Mouse (Mus musculus) layer of hippocampus, adult 9-11 months (tissue): ENCODE results near the gene Ifrd2.

Experiments
- DNase-seq: peaks from one replicate; pipeline ENCODE4 v3.0.0; 2022

Ifrd2 gene

GRCm38 (mm10) chr9:107576357-107577107 lies 10.9 kb upstream of the Ifrd2 start, which contains the start of gene Hyal1:
Gene Hyal1 (plus strand): TSS chr9:107576927.
- no peak for DNase-seq

GRCm38 (mm10) chr9:107577871-107578270 lies 9.6 kb upstream of the Ifrd2 start:
- no peak for DNase-seq

GRCm38 (mm10) chr9:107578587-107578986 lies 8.9 kb upstream of the Ifrd2 start, which contains the start of gene Naa80:
Gene Naa80 (plus strand): TSS chr9:107578887.
- no peak for DNase-seq

DNA sequence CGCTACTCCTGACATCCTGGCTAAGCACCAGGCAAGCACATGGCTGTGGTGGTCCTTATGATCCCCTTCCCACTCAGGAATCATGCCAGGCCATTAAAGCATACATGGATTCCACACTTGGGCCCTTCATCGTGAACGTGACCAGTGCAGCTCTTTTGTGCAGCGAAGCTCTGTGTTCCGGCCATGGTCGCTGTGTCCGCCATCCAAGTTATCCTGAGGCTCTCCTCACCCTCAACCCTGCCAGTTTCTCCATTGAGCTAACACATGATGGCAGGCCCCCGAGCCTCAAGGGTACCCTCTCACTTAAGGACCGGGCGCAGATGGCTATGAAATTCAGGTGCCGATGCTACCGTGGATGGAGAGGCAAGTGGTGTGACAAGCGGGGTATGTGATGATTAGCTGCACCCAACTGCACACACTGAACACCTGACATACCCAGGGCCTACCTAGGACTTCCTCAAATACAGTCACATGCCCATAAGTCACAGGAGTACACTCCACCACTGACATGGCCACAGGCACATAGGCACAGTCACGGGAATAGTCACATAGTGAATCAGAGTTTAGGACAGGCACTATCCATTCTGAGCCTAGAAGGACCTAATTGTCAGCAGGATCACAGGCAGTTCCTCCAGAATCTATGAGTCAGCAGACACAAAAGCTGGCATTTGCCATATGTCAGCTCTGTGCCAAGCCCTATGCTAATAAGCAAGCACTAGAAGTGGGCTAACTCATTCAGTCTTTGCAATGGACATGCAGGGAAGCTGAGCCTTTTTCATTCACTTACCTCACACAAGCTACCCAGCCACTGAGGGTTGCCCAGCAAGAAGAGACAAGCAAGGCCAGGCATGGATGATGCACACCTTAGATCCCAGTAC lies 8.2 kb upstream of the Ifrd2 start:
- peak; percentile 71 for DNase-seq

GRCm38 (mm10) chr9:107580501-107581317 lies 6.7 kb upstream of the Ifrd2 start, which contains the start of gene Hyal3:
Gene Hyal3 (plus strand): TSS chr9:107580818.
- DNase-seq = peak; percentile 93

- DNase-seq = no peak
These were observed 5.9 kb upstream of the Ifrd2 start for GRCm38 (mm10) chr9:107581584-107581983.

DNA sequence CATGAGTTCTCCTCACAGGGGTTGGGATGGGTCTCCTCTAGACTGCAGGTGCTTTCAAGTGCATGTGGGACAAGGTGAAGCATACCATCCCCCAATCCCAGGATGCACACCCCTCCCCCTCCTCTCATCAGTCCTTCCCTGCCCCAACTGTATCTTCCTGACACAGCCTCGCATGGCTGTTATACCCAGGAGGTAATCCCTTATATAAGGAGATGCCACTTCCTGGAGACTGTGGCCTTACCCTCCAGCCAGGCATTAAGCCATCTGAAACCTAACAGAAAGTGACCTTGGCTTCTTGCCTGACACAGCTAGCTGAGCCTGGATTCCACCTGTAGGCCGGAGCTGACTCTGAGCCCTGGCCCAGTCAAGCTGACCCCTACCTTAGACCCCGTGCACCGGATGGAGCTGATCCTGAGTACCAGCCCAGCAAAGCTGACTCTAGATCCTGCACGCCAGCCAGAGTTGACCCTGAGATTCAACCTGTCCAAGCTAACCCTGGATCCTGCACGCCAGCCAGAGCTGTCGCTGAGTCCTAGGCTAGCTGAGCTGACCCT lies 4.9 kb upstream of the Ifrd2 start:
- DNase-seq = no peak

- DNase-seq = no peak
These were observed 4.3 kb upstream of the Ifrd2 start for GRCm38 (mm10) chr9:107583174-107583573.

GRCm38 (mm10) chr9:107586504-107586903 lies 938 bp upstream of the Ifrd2 start:
- no peak for DNase-seq

GRCm38 (mm10) chr9:107587833-107588639 lies 594 bp downstream of the Ifrd2 start:
- DNase-seq = no peak

GRCm38 (mm10) chr9:107590058-107590772 lies 2.8 kb downstream of the Ifrd2 start:
- DNase-seq = no peak

DNA sequence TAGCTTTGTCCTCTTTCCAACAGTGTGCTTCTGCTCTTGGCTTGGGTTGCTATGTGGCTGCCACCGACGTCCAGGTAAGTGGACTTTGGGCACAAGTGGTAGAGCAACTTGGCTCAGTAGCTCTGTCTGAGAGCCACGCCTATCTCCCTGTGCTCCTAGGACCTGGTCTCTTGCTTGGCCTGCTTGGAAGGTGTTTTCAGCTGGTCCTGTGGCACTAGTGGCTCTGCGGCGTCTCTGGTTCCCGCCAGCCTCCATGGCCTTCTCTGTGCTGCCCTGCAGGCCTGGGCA lies 3.3 kb downstream of the Ifrd2 start:
- DNase-seq = no peak

DNA sequence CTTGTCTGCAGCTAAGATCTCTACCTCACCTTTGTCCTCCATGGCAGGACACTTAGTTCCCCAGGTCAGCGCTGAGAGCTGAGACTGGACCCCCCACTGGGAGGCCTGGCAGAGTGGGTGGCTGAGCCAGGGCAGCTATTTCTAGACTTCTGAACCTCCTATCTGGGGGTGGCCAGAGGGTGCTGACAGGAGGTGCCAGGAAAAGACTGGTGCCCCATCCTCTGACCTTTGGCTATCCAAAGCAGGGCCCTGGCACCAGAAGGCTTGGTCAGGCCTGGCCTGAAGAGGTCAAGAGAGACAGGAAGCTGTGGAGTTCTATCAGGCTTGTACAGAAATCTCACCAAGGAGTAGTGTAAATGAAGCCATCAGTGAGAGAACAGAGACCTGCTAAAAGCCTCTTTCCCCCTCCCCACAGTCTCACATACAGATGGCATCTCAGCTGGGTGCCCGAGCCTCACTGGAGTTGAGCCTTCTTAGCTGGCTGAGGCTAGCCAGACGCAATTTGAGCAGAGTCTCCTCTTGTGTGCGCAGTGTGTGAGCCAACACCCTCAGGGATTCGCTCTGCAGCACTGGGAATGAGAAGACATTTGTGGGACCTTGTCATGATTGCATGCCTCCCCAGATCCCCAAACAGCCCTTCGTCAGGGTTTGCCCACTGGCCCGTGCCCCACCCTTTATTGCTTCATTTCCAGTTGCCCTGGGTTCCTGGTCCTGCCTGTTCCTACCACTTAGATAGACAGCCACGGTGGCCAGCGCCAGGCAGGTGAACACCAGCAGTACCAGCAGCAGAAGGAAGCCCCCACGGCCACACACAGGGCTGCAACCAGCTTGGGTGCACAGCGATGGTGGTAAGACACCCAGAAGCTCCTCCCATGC lies 5.9 kb downstream of the Ifrd2 start:
- no peak for DNase-seq

DNA sequence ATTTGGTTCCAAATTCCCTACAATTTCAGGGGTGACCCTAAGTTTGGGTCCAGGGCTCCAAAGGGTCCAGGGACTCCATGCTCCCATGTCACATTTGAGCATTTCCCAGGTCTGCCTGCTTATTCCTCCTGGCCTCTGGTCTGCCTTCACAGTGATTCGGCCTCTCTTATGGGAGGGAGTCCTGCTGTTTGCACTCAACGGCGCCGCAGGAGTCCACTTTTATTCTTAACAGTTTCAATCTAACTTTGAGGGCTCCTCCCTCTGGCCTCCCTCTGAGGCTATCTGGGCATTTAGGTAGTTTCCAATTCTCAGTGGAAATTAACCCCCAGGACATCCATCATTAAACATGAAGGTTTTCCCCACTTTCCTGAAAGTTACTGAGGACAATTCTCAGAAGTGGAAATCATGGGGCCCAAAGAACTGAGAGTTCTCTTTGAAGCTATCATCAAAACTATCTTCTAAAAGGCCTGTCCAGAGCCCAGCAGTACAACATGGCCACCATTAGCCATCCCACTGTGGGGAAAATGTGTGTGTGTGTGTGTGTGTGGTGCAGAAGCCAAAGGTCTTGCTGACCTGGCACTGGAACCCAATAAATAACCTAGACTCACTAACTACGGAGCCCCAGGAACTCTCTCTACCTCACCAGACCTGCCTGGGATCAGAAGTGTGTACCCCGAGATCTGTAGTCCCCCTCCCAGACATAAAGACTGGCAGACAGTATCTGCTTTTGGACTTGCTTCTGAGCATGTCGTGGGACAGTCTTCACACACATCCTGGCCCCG lies 7.0 kb downstream of the Ifrd2 start:
- DNase-seq = no peak

DNA sequence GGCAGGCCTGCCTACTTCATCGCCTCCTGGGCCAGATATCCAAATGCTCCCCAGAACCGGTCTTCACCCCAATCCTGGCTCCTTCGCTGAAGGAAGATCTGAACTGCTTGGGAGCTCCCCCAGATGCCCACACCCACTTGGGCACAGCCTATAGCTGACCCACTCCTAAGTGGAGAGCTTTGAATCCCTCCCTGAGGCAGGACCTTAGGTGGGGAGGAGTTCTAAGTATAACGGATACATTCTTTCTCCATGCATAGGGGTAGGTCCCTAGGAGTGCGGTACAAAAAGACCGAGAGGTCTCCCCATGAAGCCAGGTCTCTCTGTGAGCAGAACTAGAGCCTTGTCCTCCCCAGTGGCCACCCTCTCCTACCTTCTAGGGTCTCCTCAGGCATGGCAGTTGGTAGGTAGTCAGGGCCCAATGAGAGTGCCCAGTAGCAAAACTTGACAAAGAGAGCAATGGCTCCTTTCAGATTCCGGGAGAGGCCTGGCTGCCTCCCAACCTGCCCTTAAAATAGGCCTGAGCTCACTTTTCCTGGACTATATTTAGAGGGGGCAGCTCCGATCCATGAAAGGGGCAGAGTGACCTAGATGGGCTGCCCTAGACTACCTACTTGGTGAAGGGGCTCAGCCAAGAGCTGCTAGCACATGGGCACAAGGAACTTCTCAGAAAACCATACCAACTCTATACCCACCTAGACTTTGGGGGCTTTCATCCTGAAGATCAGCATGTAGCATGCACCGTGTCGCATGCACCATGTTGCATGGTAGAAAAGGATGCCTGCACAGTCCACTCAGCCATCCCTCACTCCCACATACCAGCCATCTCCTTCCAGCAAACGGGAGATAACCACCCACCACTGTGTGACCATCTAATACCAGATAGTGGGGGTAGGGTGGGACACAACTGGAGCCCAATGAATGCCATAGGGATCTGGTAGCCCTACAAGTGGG lies 9.5 kb downstream of the Ifrd2 start:
- DNase-seq = no peak

DNA sequence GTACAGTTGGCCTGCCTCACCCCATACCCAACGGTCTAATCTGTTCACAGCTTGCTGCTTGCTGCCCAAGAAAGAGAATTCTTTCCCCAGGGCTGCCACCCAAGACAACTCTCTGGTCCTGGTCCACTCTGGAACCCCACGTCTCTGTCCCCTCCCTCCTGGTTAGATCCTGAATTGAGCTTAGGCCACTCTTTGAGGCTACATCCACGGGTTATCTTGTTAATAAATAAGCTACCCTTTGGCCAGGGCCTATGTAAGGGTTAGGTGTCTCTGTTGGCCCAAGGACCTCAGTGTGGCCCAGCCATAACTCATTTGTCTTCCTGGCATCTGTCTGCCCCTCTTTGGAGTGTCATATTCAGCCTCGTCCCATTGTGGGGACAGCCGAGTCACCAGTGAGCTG lies 10.9 kb downstream of the Ifrd2 start:
- DNase-seq = no peak

GRCm38 (mm10) chr9:107599433-107599832 lies 12.0 kb downstream of the Ifrd2 start:
- DNase-seq = no peak

GRCm38 (mm10) chr9:107599842-107600241 lies 12.4 kb downstream of the Ifrd2 start:
- no peak for DNase-seq
